Mouse (Mus musculus): ENCODE data around the gene Tmem203.

DNA sequence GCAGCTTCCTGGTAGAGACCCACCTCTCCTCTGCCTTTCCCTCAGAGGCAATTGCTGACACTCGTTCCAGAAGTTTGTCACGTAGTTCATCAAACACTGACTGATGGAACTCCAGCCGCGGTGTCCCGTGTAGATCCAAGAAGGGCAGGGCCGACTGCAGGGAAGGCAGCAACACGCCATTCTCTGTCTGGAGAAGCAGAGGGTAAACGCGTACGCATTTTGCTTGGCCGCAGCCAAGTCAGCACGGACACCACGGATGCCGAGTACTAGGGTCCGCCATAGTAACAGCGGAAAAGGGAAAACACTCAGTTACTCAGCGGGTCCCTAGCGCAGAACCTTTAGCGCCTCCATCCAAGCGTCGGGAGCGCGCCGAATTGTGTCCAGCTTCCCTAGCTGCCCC, 44.6 kb upstream of the Tmem203 start:
- TF ChIP-seq HCFC1 (IDR thresholded peaks at IDR 0.05; ENCODE audit: borderline replicate concordance, insufficient read depth, low read length) (no peak), CHD2 (IDR thresholded peaks at IDR 0.05; ENCODE audit: low read depth, low read length) (no peak), ZC3H11A (IDR thresholded peaks at IDR 0.05; ENCODE audit: borderline replicate concordance, low read depth, low read length) (no peak)

Data from ES-E14 (cell line).